In the genomic region with DNA sequence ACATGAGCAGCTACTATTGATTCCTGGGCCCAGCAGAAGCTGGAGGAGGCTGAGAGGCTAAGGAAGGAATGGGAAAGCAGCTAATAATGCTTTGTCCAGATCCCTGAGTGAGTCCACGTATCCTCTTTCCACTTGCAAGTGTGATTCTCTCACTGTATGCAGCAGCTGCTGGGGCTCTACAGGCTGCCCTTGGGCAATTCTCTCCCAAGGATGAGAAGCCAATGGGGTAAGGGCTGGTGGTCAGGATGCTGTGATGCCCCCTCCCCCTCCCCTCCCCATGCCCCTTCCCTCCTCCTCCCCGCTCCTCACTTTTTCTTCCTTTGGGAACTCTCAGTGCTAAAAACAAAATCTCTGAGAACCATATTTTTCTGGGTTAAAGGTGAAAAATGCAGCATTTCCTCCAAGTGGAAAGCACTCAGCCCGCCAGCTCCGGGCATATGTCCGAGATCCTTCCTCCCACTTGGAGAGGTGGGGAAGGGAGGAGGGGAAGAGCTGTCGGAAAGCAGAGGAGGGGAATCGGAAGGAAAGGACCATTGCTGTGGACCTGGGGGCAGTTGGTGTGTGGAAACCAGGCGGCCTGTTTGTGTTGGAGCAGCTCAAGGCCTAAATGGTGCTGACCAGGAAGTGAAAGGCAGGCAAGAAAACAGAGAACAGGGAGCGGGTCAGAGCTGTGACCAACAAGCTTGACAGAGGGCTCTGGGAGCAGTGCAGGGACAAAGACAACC, we compare ENCODE assay signal across 8 mouse cellular contexts.
DNase-seq lines count a peak whose midpoint lies in the region; ATAC-seq and TF ChIP-seq lines count a peak whose summit lies in the region.

No protein-coding gene starts in this region.

- no peak overlapping the region for H3K9ac ChIP-seq in hindbrain, embryonic 15.5 days

- H3K4me2 ChIP-seq in hindbrain, embryonic 15.5 days, result no peak overlapping the region

- WGBS in hindbrain, embryonic 15.5 days, result 66% methylated on average over 9 of the region's 9 CpGs
- WGBS in lung, adult 2 months, result 21% methylated on average over 9 of the region's 9 CpGs

- peak overlapping the region; percentile 20 for H3K4me3 ChIP-seq in gastrocnemius, adult 2 months
- H3K4me3 ChIP-seq in hindbrain, embryonic 15.5 days, result no peak overlapping the region
- no peak overlapping the region for H3K4me3 ChIP-seq in lung, adult 2 months (replicated peaks; ENCODE audit: extremely low read depth, low read depth, low read length)

- H3K27ac ChIP-seq in gastrocnemius, adult 2 months, result peak overlapping the region; percentile 81
- H3K27ac ChIP-seq in hindbrain, embryonic 15.5 days (replicated peaks), result 0 out of 2 replicates have a peak overlapping the region, but pooled peaks have one; percentile 1

- no peaks in the 10 kb centered on the region for H3K36me3 ChIP-seq in hindbrain, embryonic 15.5 days

- TF ChIP-seq POLR2A in lung, adult 2 months (IDR thresholded peaks at IDR 0.05; ENCODE audit: borderline replicate concordance, extremely low read depth, low read depth, low read length), result peak; percentile 37; the same call in 1 of the 2 replicates

- H3K4me1 ChIP-seq in hindbrain, embryonic 15.5 days (replicated peaks), result peaks cover 13% of the 10 kb centered on the region
- peaks cover 11% of the 10 kb centered on the region for H3K4me1 ChIP-seq in lung, adult 2 months (ENCODE audit: control insufficient read depth, insufficient read depth, low read length)

- no peak for TF ChIP-seq CTCF in gastrocnemius, adult 2 months (IDR thresholded peaks at IDR 0.05)
- TF ChIP-seq CTCF in lung, adult 2 months (IDR thresholded peaks at IDR 0.05; ENCODE audit: insufficient read depth, low read length), result no peak

- no peak for ATAC-seq in hindbrain, embryonic 15.5 days (ENCODE audit: low FRiP score, low read depth)
- ATAC-seq in monocyte, adult 5-6 weeks (replicated peaks; ENCODE audit: insufficient number of reproducible peaks, low FRiP score, low TSS enrichment, poor library complexity, severe bottlenecking), result no peak
- no peak for ATAC-seq in granulocyte monocyte progenitor cell, adult 5-6 weeks (replicated peaks; ENCODE audit: poor library complexity, severe bottlenecking)

- intact Hi-C loops in gastrocnemius, adult 2 months (cut with DNase I), result no loop called here

- H3K27me3 ChIP-seq in hindbrain, embryonic 15.5 days, result no peaks in the 10 kb centered on the region

- peak; percentile 58 to 69 for DNase-seq in cerebellum, postnatal 10 days
- no peak for DNase-seq in cerebellum, adult 18-20 months
- peak; percentile 73 for DNase-seq in gastrocnemius, adult 2 months
- DNase-seq in lung, adult 2 months, result no peak
- no peak for DNase-seq in layer of hippocampus, adult 11-12 months (ENCODE audit: low spot score)

- no peaks in the 10 kb centered on the region for H3K9me3 ChIP-seq in hindbrain, embryonic 15.5 days

Comparison
In these comparisons a context has a peak if more than half of its experiments do, and no peak if none do; other contexts are left out.
1. DNase-seq: peak in cerebellum, postnatal 10 days (2 of 2) and gastrocnemius, adult 2 months (single experiment); none in cerebellum, adult 18-20 months (0 of 2), lung, adult 2 months (single experiment) and layer of hippocampus, adult 11-12 months (single experiment).